Mouse (Mus musculus) neural tube, embryonic 12.5 days (tissue): Measurements from ENCODE around the gene Ccdc6. TPM values are rescaled to one million over a fixed set of nuclear protein-coding genes. Genes with fewer than 3 reads are reported as not detected.

Experiments
- ATAC-seq: fragments of 200-750 bp; cut with Nextera tagmentation; 2 replicates; pipeline ENCODE4 v1.8.0; 2017; ENCODE audit warnings: low read depth, mild to moderate bottlenecking, moderate TSS enrichment, moderate library complexity; ENCODE audit not compliant: low FRiP score
- H3K27ac ChIP-seq: fragments of 300-500 bp; sonication (generic); 2 replicates; pipeline ENCODE4 v1.5.1; 2016
- H3K27me3 ChIP-seq: fragments of 300-500 bp; sonication (generic); replicated peaks from 2 replicates; pipeline ENCODE4 v1.6.1; 2016; ENCODE audit warnings: mild to moderate bottlenecking
- H3K36me3 ChIP-seq: fragments of 300-500 bp; sonication (generic); 2 replicates; pipeline ENCODE4 v1.6.1; 2016; ENCODE audit warnings: mild to moderate bottlenecking
- H3K4me1 ChIP-seq: fragments of 300-500 bp; sonication (generic); 2 replicates; pipeline ENCODE4 v1.6.1; 2016
- H3K4me2 ChIP-seq: fragments of 300-500 bp; sonication (generic); replicated peaks from 2 replicates; pipeline ENCODE4 v1.6.1; 2016; ENCODE audit warnings: mild to moderate bottlenecking
- H3K4me3 ChIP-seq: fragments of 300-500 bp; sonication (generic); 2 replicates; pipeline ENCODE4 v1.5.1; 2016
- H3K9ac ChIP-seq: fragments of 300-500 bp; sonication (generic); 2 replicates; pipeline ENCODE4 v1.6.1; 2016; ENCODE audit warnings: mild to moderate bottlenecking
- H3K9me3 ChIP-seq: fragments of 300-500 bp; sonication (generic); 2 replicates; pipeline ENCODE4 v1.6.1; 2016; ENCODE audit warnings: mild to moderate bottlenecking
- WGBS: fragments of 180-500 bp; shearing (Covaris S2); methylation state at CpG from one replicate; pipeline ENCODE4 v1.1.7; 2016; 5-methylcytosine and 5-hydroxymethylcytosine counted together
- polyA plus RNA-seq: library from polyadenylated mRNA; unstranded; fragments of >200 nt; fragmentation: Nextera tagmentation; extraction: Ambion mirVana; gene quantifications from 2 replicates; pipeline ENCODE4 v1.2.1, GENCODE M21; 2016

Gene Ccdc6
- 16.2 and 16.8 TPM in 2 replicates for polyA plus RNA-seq

- under 1% methylated on average over 49 of the region's 77 CpGs for WGBS
- peak; percentile 89 for ATAC-seq
- Histone ChIP-seq H3K27me3 (no peaks in the 10 kb centered on the region), H3K4me1 (peaks cover 28% of the 10 kb centered on the region), H3K4me3 (peak within 1 kb of the TSS; percentile 92), H3K9me3 (no peaks in the 10 kb centered on the region), H3K36me3 (no peaks in the 10 kb centered on the region), H3K9ac (peak within 1 kb of the TSS; percentile 90), H3K27ac (peak within 1 kb of the TSS; percentile 53; the same call in 1 of the 2 replicates), H3K4me2 (peak within 1 kb of the TSS; percentile 95)
These were observed at the start of gene Ccdc6 for GRCm38 (mm10) chr10:70096366-70097188. Gene Ccdc6 (plus strand): TSS chr10:70097121.

GRCm38 (mm10) chr10:70049771-70050170, 47.1 kb upstream of the Ccdc6 start:
- ATAC-seq, result no peak
- H3K4me3 ChIP-seq, result no peak overlapping the region
- H3K36me3 ChIP-seq, result no peaks in the 10 kb centered on the region
- WGBS, result 89% methylated on average over 7 of the region's 7 CpGs
- no peaks in the 10 kb centered on the region for H3K27me3 ChIP-seq
- H3K9ac ChIP-seq, result no peak overlapping the region
- H3K4me1 ChIP-seq, result no peaks in the 10 kb centered on the region
- no peak overlapping the region for H3K27ac ChIP-seq
- 0 out of 2 replicates have a peak, but pooled peaks cover 6% of the 10 kb centered on the region for H3K9me3 ChIP-seq
- H3K4me2 ChIP-seq, result no peak overlapping the region

- WGBS, result 93% methylated on average over 2 of the region's 2 CpGs
- H3K4me2 ChIP-seq, result no peak overlapping the region
- ATAC-seq, result no peak
These were observed 41.6 kb upstream of the Ccdc6 start for GRCm38 (mm10) chr10:70055291-70055690.

GRCm38 (mm10) chr10:70057064-70057463, 39.9 kb upstream of the Ccdc6 start:
- Histone ChIP-seq H3K27me3 (no peaks in the 10 kb centered on the region), H3K4me3 (no peak overlapping the region), H3K4me2 (no peak overlapping the region), H3K36me3 (no peaks in the 10 kb centered on the region), H3K9me3 (0 out of 2 replicates have a peak, but pooled peaks cover 6% of the 10 kb centered on the region), H3K9ac (no peak overlapping the region), H3K4me1 (no peaks in the 10 kb centered on the region), H3K27ac (no peak overlapping the region)
- no peak for ATAC-seq
- WGBS, result 89% methylated on average over 3 of the region's 3 CpGs

More at GRCm38 (mm10) chr10:70055291-70055690, 41.6 kb upstream of the Ccdc6 start:
- Histone ChIP-seq H3K9me3 (0 out of 2 replicates have a peak, but pooled peaks cover 6% of the 10 kb centered on the region), H3K36me3 (no peaks in the 10 kb centered on the region), H3K9ac (no peak overlapping the region), H3K27me3 (no peaks in the 10 kb centered on the region), H3K4me1 (no peaks in the 10 kb centered on the region), H3K27ac (no peak overlapping the region), H3K4me3 (no peak overlapping the region)

GRCm38 (mm10) chr10:70060021-70060688, 36.8 kb upstream of the Ccdc6 start:
- H3K9ac ChIP-seq, result no peak overlapping the region
- no peaks in the 10 kb centered on the region for H3K36me3 ChIP-seq
- ATAC-seq, result no peak
- 82% methylated on average over 19 of the region's 19 CpGs for WGBS
- no peak overlapping the region for H3K27ac ChIP-seq
- no peak overlapping the region for H3K4me2 ChIP-seq
- no peaks in the 10 kb centered on the region for H3K9me3 ChIP-seq
- no peaks in the 10 kb centered on the region for H3K27me3 ChIP-seq
- no peaks in the 10 kb centered on the region for H3K4me1 ChIP-seq
- no peak overlapping the region for H3K4me3 ChIP-seq

- Histone ChIP-seq H3K4me1 (no peaks in the 10 kb centered on the region), H3K9ac (no peak overlapping the region), H3K4me2 (no peak overlapping the region), H3K36me3 (no peaks in the 10 kb centered on the region), H3K9me3 (no peaks in the 10 kb centered on the region), H3K27ac (no peak overlapping the region), H3K27me3 (no peaks in the 10 kb centered on the region), H3K4me3 (no peak overlapping the region)
- 53% methylated on average over 10 of the region's 10 CpGs for WGBS
- no peak for ATAC-seq
These were observed 36.2 kb upstream of the Ccdc6 start for GRCm38 (mm10) chr10:70060689-70061081.

- WGBS, result 95% methylated on average over 6 of the region's 6 CpGs
- no peak for ATAC-seq
- no peak overlapping the region for H3K9ac ChIP-seq
- H3K4me2 ChIP-seq, result no peak overlapping the region
- H3K27ac ChIP-seq, result no peak overlapping the region
- no peaks in the 10 kb centered on the region for H3K27me3 ChIP-seq
- no peaks in the 10 kb centered on the region for H3K9me3 ChIP-seq
- no peak overlapping the region for H3K4me3 ChIP-seq
- H3K4me1 ChIP-seq, result no peaks in the 10 kb centered on the region
- H3K36me3 ChIP-seq, result no peaks in the 10 kb centered on the region
These were observed 32.9 kb upstream of the Ccdc6 start for GRCm38 (mm10) chr10:70063881-70064555.

- no peaks in the 10 kb centered on the region for H3K9me3 ChIP-seq
- no peaks in the 10 kb centered on the region for H3K27me3 ChIP-seq
- no peak overlapping the region for H3K4me3 ChIP-seq
- no peaks in the 10 kb centered on the region for H3K36me3 ChIP-seq
- no peak overlapping the region for H3K4me2 ChIP-seq
- no peak for ATAC-seq
- WGBS, result 88% methylated on average over 3 of the region's 3 CpGs
- H3K4me1 ChIP-seq, result no peaks in the 10 kb centered on the region
- H3K9ac ChIP-seq, result no peak overlapping the region
- H3K27ac ChIP-seq, result no peak overlapping the region
These were observed 31.7 kb upstream of the Ccdc6 start for GRCm38 (mm10) chr10:70065191-70065590.

- 46% methylated on average over 8 of the region's 8 CpGs for WGBS
- Histone ChIP-seq H3K9me3 (peaks cover 5% of the 10 kb centered on the region; the same call in 1 of the 2 replicates), H3K27me3 (no peaks in the 10 kb centered on the region), H3K4me1 (no peaks in the 10 kb centered on the region), H3K9ac (no peak overlapping the region), H3K36me3 (no peaks in the 10 kb centered on the region), H3K27ac (no peak overlapping the region), H3K4me2 (no peak overlapping the region), H3K4me3 (no peak overlapping the region)
- ATAC-seq, result no peak
These were observed 30.3 kb upstream of the Ccdc6 start for GRCm38 (mm10) chr10:70066497-70067168.

GRCm38 (mm10) chr10:70067169-70068115, 29.5 kb upstream of the Ccdc6 start:
- 71% methylated on average over 6 of the region's 6 CpGs for WGBS
- H3K4me1 ChIP-seq, result no peaks in the 10 kb centered on the region
- H3K27me3 ChIP-seq, result no peaks in the 10 kb centered on the region
- H3K4me3 ChIP-seq, result no peak overlapping the region
- no peak overlapping the region for H3K9ac ChIP-seq
- H3K4me2 ChIP-seq, result no peak overlapping the region
- no peak for ATAC-seq
- peaks cover 5% of the 10 kb centered on the region; the same call in 1 of the 2 replicates for H3K9me3 ChIP-seq
- H3K27ac ChIP-seq, result no peak overlapping the region
- H3K36me3 ChIP-seq, result no peaks in the 10 kb centered on the region

GRCm38 (mm10) chr10:70069321-70069720, 27.6 kb upstream of the Ccdc6 start:
- Histone ChIP-seq H3K4me2 (no peak overlapping the region), H3K4me1 (no peaks in the 10 kb centered on the region), H3K36me3 (no peaks in the 10 kb centered on the region), H3K27me3 (no peaks in the 10 kb centered on the region), H3K9me3 (peaks cover 5% of the 10 kb centered on the region; the same call in 1 of the 2 replicates), H3K4me3 (no peak overlapping the region), H3K9ac (no peak overlapping the region), H3K27ac (no peak overlapping the region)
- 64% methylated on average over 6 of the region's 6 CpGs for WGBS
- no peak for ATAC-seq
